17 mouse cellular contexts compared by ENCODE assay signal in the genomic region with DNA sequence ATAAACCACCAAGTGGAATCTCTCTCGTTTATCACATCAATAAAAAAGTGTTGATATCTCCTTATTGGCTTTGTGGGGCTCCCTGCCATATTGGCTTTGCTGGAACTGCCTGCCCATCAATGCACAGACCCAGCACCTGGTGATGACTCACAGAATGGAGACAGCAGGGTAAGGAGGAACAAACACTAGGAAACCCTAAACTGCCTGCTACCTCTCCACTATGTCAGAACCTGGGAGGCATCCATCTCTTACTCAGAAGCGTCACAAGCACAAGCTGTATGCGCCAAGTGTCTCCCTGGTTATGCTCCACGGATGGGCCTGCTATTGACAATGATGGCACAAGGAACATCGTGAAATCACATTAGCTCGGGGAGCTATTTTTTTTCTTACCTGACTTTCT. TPM values are rescaled to one million over a fixed set of nuclear protein-coding genes. Genes with fewer than 3 reads are reported as not detected.
A peak's percentile ranks its signal among the peaks of the same experiment; 100 is the strongest.
DNase-seq lines count a peak whose midpoint lies in the region; TF ChIP-seq lines count a peak whose summit lies in the region.
"Had no signal": no experiment of that assay in that cellular context is flagged by ENCODE, and none has a peak within 500 bp of the region (broad histone marks: within the 10 kb centered on the region; RNA-seq: fewer than 3 reads in every experiment).

No protein-coding gene starts in this region.

- H3K27ac ChIP-seq in layer of hippocampus, adult 2 months, result peak overlapping the region; percentile 7; the same call in 1 of the 2 replicates

- no peak for TF ChIP-seq CTCF in layer of hippocampus, adult 2 months (conservative IDR thresholded peaks at IDR 0.05)

- no peak overlapping the region for H3K4me3 ChIP-seq in layer of hippocampus, adult 2 months

- peak; percentile 51 for DNase-seq in heart, adult 11 months
- DNase-seq in heart, adult 8-10 months (ENCODE audit: low spot score), result no peak
- DNase-seq in layer of hippocampus, adult 2 months (ENCODE audit: low spot score in 2 of 2), result no peak
- DNase-seq in layer of hippocampus, adult 8-10 months (ENCODE audit: low spot score in 2 of 2), result no peak
- DNase-seq in brain, adult 2 months (ENCODE audit: low read depth, low spot score), result peak; percentile 67
- DNase-seq in thymus, adult 18-20 months, result no peak
- DNase-seq: adrenal gland, adult 2 months; adrenal gland, adult 8-10 months; adrenal gland, postnatal 10 days; adrenal gland, postnatal 14 days; adrenal gland, postnatal 25 days; adrenal gland, postnatal 36 days; B cell, adult 2 months; cerebellum, adult 11 months; cerebellum, adult 11-12 months had no signal

RNA-seq across cellular contexts. Expression of a gene that starts 33.2 kb away (rescaled TPM):
- total RNA-seq in heart, adult 8-10 months (2022), result under 1 TPM; 0.33 to 0.69 (median 0.54) TPM
- total RNA-seq in layer of hippocampus, adult 2 months (2021), result 10 to 100 TPM; 55.6 to 57.5 TPM
- total RNA-seq in layer of hippocampus, adult 8-10 months (2022), result 10 to 100 TPM; 49.7 to 55.4 (median 53.9) TPM
- total RNA-seq: CH12.LX, MEL had no signal

Comparison
In these comparisons a context has a peak if more than half of its experiments do, and no peak if none do; other contexts are left out.
1. DNase-seq: peak in heart, adult 11 months (single experiment) and brain, adult 2 months (single experiment); none in heart, adult 8-10 months (single experiment), layer of hippocampus, adult 2 months (0 of 2), layer of hippocampus, adult 8-10 months (0 of 2) and thymus, adult 18-20 months (0 of 2).
2. RNA of a gene that starts 33.2 kb away (total RNA-seq): 55.6 to 57.5 TPM in layer of hippocampus, adult 2 months and 49.7 to 55.4 TPM in layer of hippocampus, adult 8-10 months; 0.33 to 0.69 TPM in heart, adult 8-10 months; every median in the first group is over 10 times any median in the second.